Mouse (Mus musculus) heart, postnatal 0 days (tissue): Measurements from ENCODE around the gene Barx2. TPM values are rescaled to one million over a fixed set of nuclear protein-coding genes. Genes with fewer than 3 reads are reported as not detected.

Source experiments
- ATAC-seq: fragments of 200-750 bp; cut with Nextera tagmentation; 2 replicates; pipeline ENCODE4 v1.8.0; 2017; ENCODE audit warnings: low read depth, moderate number of reproducible peaks, moderate library complexity; ENCODE audit not compliant: insufficient read depth
- DNase-seq: peaks from one replicate; pipeline ENCODE4 v3.0.0-alpha.2; 2016; ENCODE audit warnings: low spot score
- H3K27ac ChIP-seq: fragments of 300-500 bp; sonication (generic); 2 replicates; pipeline ENCODE4 v1.5.1; 2014; ENCODE audit warnings: low read depth, mild to moderate bottlenecking
- H3K27me3 ChIP-seq: fragments of 300-500 bp; sonication (generic); 2 replicates; pipeline ENCODE4 v1.6.1; 2014; ENCODE audit warnings: low read length, mixed read lengths; ENCODE audit not compliant: control insufficient read depth, insufficient read depth
- H3K36me3 ChIP-seq: fragments of 300-500 bp; sonication (generic); replicated peaks from 2 replicates; pipeline ENCODE4 v1.6.1; 2014; ENCODE audit warnings: low read length, mixed read lengths; ENCODE audit not compliant: control insufficient read depth, insufficient read depth
- H3K4me1 ChIP-seq: fragments of 300-500 bp; sonication (generic); 2 replicates; pipeline ENCODE4 v1.6.1; 2014; ENCODE audit warnings: antibody characterized with exemption; ENCODE audit not compliant: control insufficient read depth, insufficient read depth
- H3K4me2 ChIP-seq: fragments of 300-500 bp; sonication (generic); 2 replicates; pipeline ENCODE4 v1.6.1; 2014; ENCODE audit warnings: low read depth, mild to moderate bottlenecking, low read length, moderate library complexity
- H3K4me3 ChIP-seq: fragments of 300-500 bp; sonication (generic); 2 replicates; pipeline ENCODE4 v1.5.1; 2014; ENCODE audit warnings: low read depth, low read length
- H3K9ac ChIP-seq: fragments of 300-500 bp; sonication (generic); replicated peaks from 2 replicates; pipeline ENCODE4 v1.6.1; 2014; ENCODE audit warnings: low read depth, low read length, mixed read lengths
- H3K9me3 ChIP-seq: fragments of 300-500 bp; sonication (generic); replicated peaks from 2 replicates; pipeline ENCODE4 v1.6.1; 2016; ENCODE audit warnings: low read length; ENCODE audit not compliant: control insufficient read depth
- CTCF ChIP-seq: IDR thresholded peaks from 2 replicates; pipeline ENCODE4 v1.5.1; 2016; ENCODE audit warnings: antibody characterized with exemption, control low read depth, low read depth
- EP300 ChIP-seq: IDR thresholded peaks from 2 replicates; pipeline ENCODE4 v1.6.1; 2016; ENCODE audit warnings: antibody characterized with exemption, low read depth
- WGBS: fragments of 180-500 bp; shearing (Covaris S2); extraction: QIAGEN DNeasy Blood & Tissue Kit; methylation state at CpG from one replicate; pipeline ENCODE4 v1.1.7; 2014; 5-methylcytosine and 5-hydroxymethylcytosine counted together
- polyA plus RNA-seq: library from polyadenylated mRNA; unstranded; fragments of >200 nt; fragmentation: Nextera tagmentation; extraction: Ambion mirVana; gene quantifications from 2 replicates; pipeline ENCODE4 v1.2.1, GENCODE M21; 2015
- total RNA-seq: library from RNA; depleted of rRNA; stranded (reverse); fragments of >200 nt; gene quantifications from 2 replicates; pipeline ENCODE4 v1.2.3, GENCODE M21; 2014; ENCODE audit warnings: low replicate concordance

Barx2 gene
- total and polyA plus RNA-seq, 2 experiments from 2014 or later = not detected

- no peak overlapping the region for H3K4me2 ChIP-seq
- no peak for TF ChIP-seq EP300
- TF ChIP-seq CTCF = no peak
- 65% methylated on average over 10 of the region's 10 CpGs for WGBS
- ATAC-seq = no peak
- no peak overlapping the region for H3K27ac ChIP-seq
- H3K4me3 ChIP-seq = no peak overlapping the region
- H3K27me3 ChIP-seq = no peaks in the 10 kb centered on the region
- no peaks in the 10 kb centered on the region for H3K9me3 ChIP-seq
- no peaks in the 10 kb centered on the region for H3K36me3 ChIP-seq
- DNase-seq = no peak
- no peak overlapping the region for H3K9ac ChIP-seq
- H3K4me1 ChIP-seq = no peaks in the 10 kb centered on the region
Measured at GRCm38 (mm10) chr9:31894775-31895320, 18.4 kb downstream of the Barx2 start.

DNA sequence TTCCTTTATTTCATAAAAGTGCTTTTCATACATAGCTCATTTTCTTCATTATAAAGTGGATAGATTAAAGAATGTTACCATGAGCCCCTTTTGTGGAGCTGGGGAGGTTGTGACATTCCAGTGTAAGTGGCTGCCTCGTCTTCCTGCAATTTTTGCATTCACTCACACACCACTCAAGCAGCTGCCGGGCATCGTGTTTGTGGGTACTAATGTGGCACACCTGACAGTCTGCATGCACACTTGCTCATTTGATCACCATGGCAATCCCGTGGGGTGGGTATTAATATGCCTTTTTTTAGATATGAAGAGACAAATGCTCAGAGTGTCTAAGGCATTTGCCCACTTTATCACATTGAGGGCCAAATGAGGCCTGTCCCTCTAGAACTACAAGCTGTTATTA, 24.9 kb downstream of the Barx2 start:
- ATAC-seq = no peak

GRCm38 (mm10) chr9:31886258-31886657, 27.0 kb downstream of the Barx2 start:
- Histone ChIP-seq H3K4me3 (no peak overlapping the region), H3K4me2 (no peak overlapping the region), H3K36me3 (no peaks in the 10 kb centered on the region), H3K9ac (no peak overlapping the region), H3K9me3 (no peaks in the 10 kb centered on the region), H3K4me1 (no peaks in the 10 kb centered on the region), H3K27ac (no peak overlapping the region), H3K27me3 (no peaks in the 10 kb centered on the region)
- TF ChIP-seq CTCF (no peak), EP300 (no peak)
- ATAC-seq (no peak), DNase-seq (no peak)
- 46% methylated on average over 3 of the region's 3 CpGs for WGBS

More for the DNA sequence above, 24.9 kb downstream of the Barx2 start:
- Histone ChIP-seq H3K27me3 (no peaks in the 10 kb centered on the region), H3K9ac (no peak overlapping the region), H3K36me3 (no peaks in the 10 kb centered on the region), H3K4me2 (no peak overlapping the region), H3K4me3 (no peak overlapping the region), H3K27ac (no peak overlapping the region), H3K9me3 (no peaks in the 10 kb centered on the region), H3K4me1 (no peaks in the 10 kb centered on the region)
- 36% methylated on average over 4 of the region's 4 CpGs for WGBS
- TF ChIP-seq CTCF (no peak), EP300 (no peak)
- DNase-seq = no peak

GRCm38 (mm10) chr9:31882376-31882775, 30.9 kb downstream of the Barx2 start:
- no peak overlapping the region for H3K9ac ChIP-seq
- ATAC-seq = no peak
- 82% methylated on average over 2 of the region's 2 CpGs for WGBS
- H3K27ac ChIP-seq = no peak overlapping the region
- H3K4me3 ChIP-seq = no peak overlapping the region
- H3K36me3 ChIP-seq = no peaks in the 10 kb centered on the region
- TF ChIP-seq EP300 (no peak), CTCF (no peak)
- H3K9me3 ChIP-seq = no peaks in the 10 kb centered on the region
- DNase-seq = no peak
- H3K27me3 ChIP-seq = no peaks in the 10 kb centered on the region
- no peaks in the 10 kb centered on the region for H3K4me1 ChIP-seq
- H3K4me2 ChIP-seq = no peak overlapping the region

GRCm38 (mm10) chr9:31875556-31875955, 37.7 kb downstream of the Barx2 start:
- no peaks in the 10 kb centered on the region for H3K27me3 ChIP-seq
- 84% methylated on average over 3 of the region's 3 CpGs for WGBS
- DNase-seq = no peak
- H3K4me3 ChIP-seq = no peak overlapping the region
- no peaks in the 10 kb centered on the region for H3K4me1 ChIP-seq
- no peaks in the 10 kb centered on the region for H3K36me3 ChIP-seq
- no peak overlapping the region for H3K4me2 ChIP-seq
- no peaks in the 10 kb centered on the region for H3K9me3 ChIP-seq
- H3K9ac ChIP-seq = no peak overlapping the region
- no peak for ATAC-seq
- TF ChIP-seq EP300 = no peak
- TF ChIP-seq CTCF = no peak
- H3K27ac ChIP-seq = no peak overlapping the region

DNA sequence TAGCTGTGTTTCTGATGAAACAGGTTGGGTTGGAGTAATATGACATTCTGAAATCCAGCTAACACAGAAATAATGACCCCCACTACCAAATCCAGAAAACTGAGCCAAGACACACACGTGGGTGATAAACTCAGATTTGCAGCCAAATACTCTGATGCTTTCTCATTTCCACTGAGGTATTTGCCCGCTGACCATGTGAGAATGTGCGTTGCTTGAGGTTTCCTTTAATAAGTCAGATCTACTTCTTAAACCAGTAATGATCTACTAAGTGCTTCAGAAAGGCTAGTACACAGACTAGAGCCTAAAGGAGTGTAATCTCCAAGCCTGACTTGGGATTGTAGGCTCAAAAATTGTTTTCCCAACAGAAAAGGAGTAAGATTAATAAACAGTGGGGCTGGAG, 39.0 kb downstream of the Barx2 start:
- DNase-seq = no peak
- Histone ChIP-seq H3K4me1 (no peaks in the 10 kb centered on the region), H3K9ac (no peak overlapping the region), H3K4me2 (no peak overlapping the region), H3K27me3 (no peaks in the 10 kb centered on the region), H3K4me3 (no peak overlapping the region), H3K27ac (no peak overlapping the region), H3K36me3 (no peaks in the 10 kb centered on the region), H3K9me3 (no peaks in the 10 kb centered on the region)
- ATAC-seq = no peak
- no peak for TF ChIP-seq CTCF
- no peak for TF ChIP-seq EP300
- 69% methylated on average over 3 of the region's 3 CpGs for WGBS
